Mouse (Mus musculus) embryo, embryonic 10 days (tissue): Measurements from ENCODE around the gene Jup.
A peak's percentile ranks its signal among the peaks of the same experiment; 100 is the strongest.
"Not testable (repeated sequence)": the region's sequence is repeated elsewhere in the genome, so short reads cannot be mapped to it uniquely, and the experiment has no call there.

Experiments used
- DNase-seq: peaks from one replicate; pipeline ENCODE4 v3.0.0-alpha.2; 2015; ENCODE audit warnings: low spot score

Jup gene

DNA sequence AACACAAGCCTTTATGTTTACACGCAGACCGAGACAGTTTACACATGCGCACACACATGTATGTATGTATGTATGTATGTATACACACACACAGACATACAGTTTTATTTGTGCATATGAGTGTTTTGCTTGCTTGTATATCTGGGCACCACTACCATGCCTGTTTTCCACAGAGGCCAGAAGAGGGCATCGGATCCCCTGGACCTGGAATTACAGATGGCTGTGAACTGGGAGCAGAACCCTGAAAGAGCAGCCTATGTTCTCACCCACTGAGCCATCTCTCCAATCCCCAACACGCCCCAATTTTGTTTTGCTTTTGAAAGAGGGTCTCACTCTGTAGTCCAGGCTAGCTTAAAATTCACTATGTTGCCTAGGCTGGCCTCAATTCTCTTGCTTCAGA, 40.2 kb downstream of the Jup start:
- no peak for DNase-seq

- no peak for DNase-seq
These were observed 40.7 kb downstream of the Jup start for GRCm38 (mm10) chr11:100356819-100357211.

DNA sequence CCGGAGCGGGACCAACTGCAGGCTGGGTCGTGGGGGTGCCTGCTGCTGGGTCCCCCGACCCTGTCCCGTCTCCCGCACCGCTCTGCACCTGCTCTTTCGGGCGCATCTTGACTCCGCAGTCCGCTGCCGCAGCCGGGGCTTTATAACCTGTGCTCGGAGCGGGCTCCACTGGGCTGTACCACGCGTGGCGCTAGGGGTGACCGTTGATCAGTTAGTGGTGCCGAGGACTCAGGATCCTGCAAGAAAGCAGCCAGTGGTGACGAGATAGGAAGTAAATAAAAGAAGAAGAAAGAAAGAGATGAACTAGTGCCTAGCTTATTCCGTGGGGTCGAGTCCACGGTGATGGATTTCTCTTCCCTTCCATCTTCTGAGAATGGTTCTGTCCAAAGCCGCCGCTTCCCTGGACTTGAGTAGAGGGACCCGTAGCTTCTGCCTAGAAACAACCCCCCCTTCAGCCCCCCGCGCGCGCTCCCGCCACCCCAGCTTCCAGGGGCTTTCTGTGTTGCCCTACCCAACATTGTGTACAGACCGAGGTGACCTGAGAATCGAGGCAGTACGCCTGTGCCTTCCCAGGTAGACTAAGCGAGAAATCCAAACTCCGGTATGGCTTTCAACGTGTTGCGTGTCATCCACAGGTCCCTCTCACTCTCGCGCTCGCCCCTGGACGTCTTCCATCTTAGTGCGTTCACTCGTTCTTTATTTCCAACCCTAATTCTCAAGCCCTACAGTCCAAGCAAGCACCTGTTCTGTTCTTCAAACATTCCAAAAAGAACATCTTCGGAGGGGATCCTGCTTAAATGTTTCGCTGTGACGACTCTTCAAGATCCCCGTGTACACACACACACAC, 41.4 kb downstream of the Jup start, which contains the start of gene Hap1:
Hap1 (minus strand) TSS at position 157 of the 847 bp plus-strand sequence.
- DNase-seq, result peak; percentile 85

- DNase-seq, result peak; percentile 35
These were observed 42.2 kb downstream of the Jup start for GRCm38 (mm10) chr11:100355151-100355951.

DNA sequence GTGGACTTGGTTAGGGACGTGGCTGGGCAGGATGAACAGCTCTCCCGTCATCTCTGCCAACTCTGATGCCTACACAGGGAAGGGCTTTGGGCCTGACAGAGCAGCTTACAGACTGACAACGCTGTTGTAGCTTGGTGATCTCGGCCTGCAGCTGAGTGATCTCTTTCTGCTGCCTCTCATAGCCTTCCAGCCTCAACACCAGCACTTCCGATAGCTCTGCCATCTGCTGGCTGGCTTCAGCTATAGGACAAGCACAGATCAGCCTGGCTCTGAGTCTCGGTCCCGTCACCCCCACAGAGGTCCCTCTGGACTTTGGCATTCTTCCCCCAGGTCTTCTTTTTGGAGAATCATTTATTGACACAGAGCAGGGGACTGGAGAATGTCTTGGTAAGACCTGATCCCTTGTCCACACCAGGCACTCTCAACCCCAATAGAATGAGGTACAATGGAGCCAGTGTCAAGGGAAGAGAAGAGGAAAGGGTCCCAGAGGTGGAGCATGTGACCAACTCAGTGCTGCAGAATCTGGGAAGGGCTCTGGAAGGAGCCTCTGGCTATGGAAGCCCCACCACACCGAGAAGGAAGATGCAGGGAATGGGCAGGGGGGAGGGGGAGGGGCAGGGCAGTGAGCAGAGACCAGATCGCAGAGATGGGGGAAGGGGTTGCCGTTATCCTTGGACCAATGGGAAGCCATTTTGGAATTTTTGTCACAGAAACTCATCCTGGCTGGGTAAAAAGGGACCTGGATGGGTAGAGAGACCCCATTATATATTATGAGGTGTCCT, 45.3 kb downstream of the Jup start:
- DNase-seq, result peak; percentile 69

DNA sequence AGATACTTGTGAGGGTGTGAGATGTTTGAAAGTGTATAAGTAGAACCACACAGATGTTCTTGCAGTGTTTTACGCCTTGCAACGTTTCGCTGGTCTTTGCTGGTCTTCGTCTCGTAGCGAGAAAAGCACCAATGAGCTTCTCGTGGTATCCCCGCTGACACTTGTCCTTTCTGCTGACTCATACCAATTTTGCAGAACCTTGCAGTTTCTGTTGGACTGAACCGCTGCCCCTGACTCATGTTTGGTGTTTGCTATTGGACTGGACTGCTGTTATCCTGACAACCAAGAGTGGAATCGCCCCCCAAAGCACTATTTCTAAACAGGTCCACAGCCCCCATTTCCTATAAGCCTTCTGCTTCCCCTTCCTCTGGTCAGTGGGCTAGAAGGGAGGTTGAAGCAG, 53.3 kb downstream of the Jup start:
- DNase-seq, result no peak

- DNase-seq, result peak; percentile 58
These were observed 61.8 kb downstream of the Jup start for GRCm38 (mm10) chr11:100335731-100336130.

- DNase-seq, result no peak
These were observed 63.6 kb downstream of the Jup start, which contains the start of gene Gast for GRCm38 (mm10) chr11:100333944-100334457. TSS of gene Gast (plus strand) at chr11:100334407.

DNA sequence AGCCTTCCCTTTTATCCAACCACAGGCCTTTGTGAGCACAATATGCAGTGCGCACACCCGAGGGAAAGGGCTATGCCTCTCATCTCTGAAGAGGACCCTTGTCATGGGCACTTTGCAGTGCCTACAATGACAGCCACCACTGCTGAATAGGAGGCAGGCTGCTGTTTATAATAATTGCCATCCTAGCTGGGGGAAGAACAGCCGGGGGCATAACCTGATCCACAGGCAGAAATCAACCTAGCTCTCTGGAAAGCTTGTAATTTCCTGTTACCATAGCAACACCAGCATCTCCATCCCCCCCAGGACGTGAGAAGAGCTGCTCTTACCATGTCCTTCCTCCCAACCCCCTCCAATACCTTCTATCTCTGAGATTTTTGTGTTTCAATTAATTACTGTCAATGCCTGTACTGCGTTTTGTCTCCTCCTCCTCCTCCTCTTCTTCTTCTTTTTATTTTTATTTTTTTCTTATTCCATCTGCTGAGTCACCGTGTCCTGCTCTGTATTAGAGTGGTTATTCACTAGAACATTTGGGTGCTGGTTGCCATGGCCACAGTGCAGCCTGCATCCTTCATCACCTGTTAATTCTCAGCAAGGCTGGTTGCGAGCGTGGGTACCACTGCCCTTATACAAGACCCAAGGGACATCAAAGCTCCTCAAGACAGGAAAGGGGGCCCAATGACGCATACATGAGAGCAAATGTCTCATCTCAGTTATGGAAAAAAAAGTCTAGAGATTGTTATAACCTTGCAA, 64.6 kb downstream of the Jup start:
- DNase-seq, result no peak

GRCm38 (mm10) chr11:100330816-100331375, 66.7 kb downstream of the Jup start:
- peak; percentile 42 for DNase-seq

GRCm38 (mm10) chr11:100330235-100330634, 67.3 kb downstream of the Jup start:
- no peak for DNase-seq

DNA sequence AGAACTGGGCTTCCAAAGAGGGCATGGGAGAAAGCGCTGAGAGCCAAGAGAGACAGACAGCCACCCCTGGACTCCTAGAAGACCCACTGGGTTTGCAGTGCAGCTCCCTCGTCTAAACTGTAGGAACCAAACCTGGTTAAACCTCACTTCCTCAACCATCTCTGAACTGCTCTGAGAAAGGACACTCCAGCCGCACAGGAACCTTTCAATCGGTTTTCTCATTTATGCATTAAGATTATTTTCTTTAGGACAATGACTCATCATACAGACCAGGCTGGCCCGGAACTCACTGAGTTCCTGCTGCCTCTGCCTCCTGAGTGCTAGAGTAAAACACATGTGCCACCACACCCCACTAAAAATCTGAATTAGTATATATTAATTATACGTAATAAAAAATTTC, 69.8 kb downstream of the Jup start:
- DNase-seq, result no peak

GRCm38 (mm10) chr11:100327316-100327715, 70.2 kb downstream of the Jup start:
- peak; percentile 20 for DNase-seq

DNA sequence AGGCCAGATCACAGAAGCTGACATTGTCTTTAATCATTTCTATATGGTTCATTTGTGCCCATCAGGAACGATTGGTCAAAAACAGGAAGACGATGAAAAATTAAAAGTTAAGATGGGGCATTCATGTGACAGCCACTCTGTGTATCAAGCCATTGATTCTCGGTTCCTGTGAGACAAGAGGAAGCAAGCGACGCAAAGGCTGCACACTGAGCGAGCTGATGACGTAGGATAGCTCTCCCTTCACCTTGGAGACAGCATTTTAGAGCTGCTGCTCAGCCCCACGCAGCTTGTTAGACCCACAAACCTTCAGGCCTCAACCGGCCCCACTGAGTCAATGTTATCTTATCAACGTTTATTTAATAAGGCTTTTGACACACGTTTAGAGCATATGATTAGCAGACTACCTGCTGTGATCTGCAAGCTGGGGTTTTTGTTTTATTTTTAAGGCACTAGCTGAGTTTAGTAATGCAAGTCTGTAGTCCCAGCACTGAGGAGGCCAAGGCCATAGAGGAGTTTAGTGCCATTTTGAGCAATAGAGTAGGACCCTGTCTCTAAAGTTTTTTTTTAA, 72.4 kb downstream of the Jup start:
- DNase-seq, result no peak

- DNase-seq, result peak; percentile 87
These were observed 74.0 kb downstream of the Jup start for GRCm38 (mm10) chr11:100323578-100323977.

DNA sequence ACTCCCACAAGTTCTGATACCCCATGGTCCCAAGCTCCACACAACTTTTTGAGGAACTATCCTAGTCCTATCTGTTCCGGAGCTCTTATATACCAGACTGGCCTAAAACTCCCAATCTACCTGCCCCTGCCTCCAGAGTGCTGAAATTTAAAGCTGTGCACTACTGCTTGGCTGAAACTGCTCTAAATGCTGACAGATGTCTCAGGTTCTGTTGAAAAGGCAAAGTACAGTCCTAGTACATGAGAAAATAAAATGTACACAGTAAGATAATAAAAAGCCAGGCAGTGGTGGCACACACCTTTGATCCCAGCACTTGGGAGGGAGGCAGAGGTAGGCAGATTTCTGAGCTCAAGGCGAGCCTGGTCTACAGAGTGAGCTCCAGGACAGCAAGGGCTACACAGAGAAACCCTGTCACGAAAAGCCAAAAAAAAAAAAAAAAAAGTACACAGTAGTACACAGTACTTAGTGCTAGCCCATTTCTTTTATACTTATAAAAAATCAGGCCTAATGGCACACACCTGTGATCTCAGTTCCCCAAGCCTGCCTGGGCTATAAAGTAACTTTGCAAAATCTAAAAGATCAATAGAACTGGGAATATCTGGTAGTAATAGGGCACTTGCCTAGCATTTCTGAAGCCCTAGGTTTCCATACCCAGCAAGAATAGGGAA, 74.8 kb downstream of the Jup start:
- no peak for DNase-seq

- not testable (repeated sequence) for DNase-seq
These were observed 75.9 kb downstream of the Jup start for GRCm38 (mm10) chr11:100321479-100322305.

GRCm38 (mm10) chr11:100320701-100321410, 76.7 kb downstream of the Jup start:
- not testable (repeated sequence) for DNase-seq
